Mouse (Mus musculus): Measurements from ENCODE around the gene Morc1. TPM values are rescaled to one million over a fixed set of nuclear protein-coding genes. Genes with fewer than 3 reads are reported as not detected.

Morc1 gene
- polyA plus RNA-seq, 1 experiment from 2014 or later: not detected

- Histone ChIP-seq H3K4me3 (ENCODE audit: low read depth, low read length) (no peak overlapping the region), H3K4me1 (replicated peaks; ENCODE audit: control insufficient read depth, insufficient read depth, low read length) (no peaks in the 10 kb centered on the region), H3K9me3 (ENCODE audit: control insufficient read depth, low read length) (no peaks in the 10 kb centered on the region), H3K27ac (ENCODE audit: low read depth, low read length) (no peak overlapping the region), H3K9ac (ENCODE audit: low read length) (no peak overlapping the region), H3K36me3 (ENCODE audit: control insufficient read depth, insufficient read depth, low read length) (no peaks in the 10 kb centered on the region), H3K27me3 (ENCODE audit: control insufficient read depth, insufficient read depth, low read length) (no peaks in the 10 kb centered on the region), H3K4me2 (ENCODE audit: low read depth, low read length, severe bottlenecking) (no peak overlapping the region)
- DNase-seq (ENCODE audit: low spot score) (no peak), ATAC-seq (replicated peaks; ENCODE audit: low FRiP score) (no peak)
- 86% methylated on average over 5 of the region's 5 CpGs for WGBS
These were observed 246.3 kb downstream of the Morc1 start for GRCm38 (mm10) chr16:48677381-48677780.

GRCm38 (mm10) chr16:48678029-48678428, 247.0 kb downstream of the Morc1 start:
- DNase-seq (ENCODE audit: low spot score) (no peak), ATAC-seq (replicated peaks; ENCODE audit: low FRiP score) (no peak)
- Histone ChIP-seq H3K4me1 (replicated peaks; ENCODE audit: control insufficient read depth, insufficient read depth, low read length) (no peaks in the 10 kb centered on the region), H3K36me3 (ENCODE audit: control insufficient read depth, insufficient read depth, low read length) (no peaks in the 10 kb centered on the region), H3K9me3 (ENCODE audit: control insufficient read depth, low read length) (no peaks in the 10 kb centered on the region), H3K27ac (ENCODE audit: low read depth, low read length) (no peak overlapping the region), H3K9ac (ENCODE audit: low read length) (no peak overlapping the region), H3K4me3 (ENCODE audit: low read depth, low read length) (no peak overlapping the region), H3K27me3 (ENCODE audit: control insufficient read depth, insufficient read depth, low read length) (no peaks in the 10 kb centered on the region), H3K4me2 (ENCODE audit: low read depth, low read length, severe bottlenecking) (no peak overlapping the region)
- 87% methylated on average over 1 of the region's 1 CpGs for whole genome bisulfite sequencing

Other genes starting within 250 kb of the Morc1 start
- not detected in 2 replicates for gene Dppa4, start 147.5 kb upstream of the Morc1 start, polyA plus RNA-seq (2014; fragmentation: Nextera tagmentation; extraction: Ambion mirVana)
- gene Dppa2, start 127.3 kb upstream of the Morc1 start, polyA plus RNA-seq (2014; fragmentation: Nextera tagmentation; extraction: Ambion mirVana): not detected in 2 replicates
- gene Gm5485, start 18.8 kb upstream of the Morc1 start, polyA plus RNA-seq (2014; fragmentation: Nextera tagmentation; extraction: Ambion mirVana): not detected in 2 replicates

Measured in forebrain, embryonic 11.5 days (tissue).